Mouse (Mus musculus) midbrain, embryonic 11.5 days (tissue): ENCODE measurements around the gene Afap1. TPM values are rescaled to one million over a fixed set of nuclear protein-coding genes. Genes with fewer than 3 reads are reported as not detected.

Experiments used
- ATAC-seq: fragments of 200-750 bp; cut with Nextera tagmentation; 2 replicates; pipeline ENCODE4 v1.8.0; 2017; ENCODE audit warnings: moderate TSS enrichment, moderate library complexity; ENCODE audit not compliant: low FRiP score
- DNase-seq: peaks from one replicate; pipeline ENCODE4 v3.0.0; 2015; ENCODE audit warnings: low spot score; ENCODE audit errors: missing footprints
- H3K27ac ChIP-seq: fragments of 300-500 bp; sonication (generic); 2 replicates; pipeline ENCODE4 v1.5.1; 2014; ENCODE audit warnings: low read depth, low read length
- H3K27me3 ChIP-seq: fragments of 300-500 bp; sonication (generic); 2 replicates; pipeline ENCODE4 v1.6.1; 2014; ENCODE audit warnings: mild to moderate bottlenecking, low read length, moderate library complexity, mixed read lengths; ENCODE audit not compliant: control insufficient read depth, insufficient read depth
- H3K36me3 ChIP-seq: fragments of 300-500 bp; sonication (generic); 2 replicates; pipeline ENCODE4 v1.6.1; 2014; ENCODE audit warnings: mild to moderate bottlenecking, low read length, moderate library complexity, mixed read lengths; ENCODE audit not compliant: control insufficient read depth, insufficient read depth
- H3K4me1 ChIP-seq: fragments of 300-500 bp; sonication (generic); 2 replicates; pipeline ENCODE4 v1.6.1; 2014; ENCODE audit warnings: low read length; ENCODE audit not compliant: control insufficient read depth, insufficient read depth
- H3K4me2 ChIP-seq: fragments of 300-500 bp; sonication (generic); 2 replicates; pipeline ENCODE4 v1.6.1; 2014; ENCODE audit warnings: mild to moderate bottlenecking, moderate library complexity
- H3K4me3 ChIP-seq: fragments of 300-500 bp; sonication (generic); 2 replicates; pipeline ENCODE4 v1.5.1; 2014; ENCODE audit warnings: low read depth, low read length
- H3K9ac ChIP-seq: fragments of 300-500 bp; sonication (generic); 2 replicates; pipeline ENCODE4 v1.6.1; 2014; ENCODE audit warnings: low read length
- H3K9me3 ChIP-seq: fragments of 300-500 bp; sonication (generic); 2 replicates; pipeline ENCODE4 v1.6.1; 2016; ENCODE audit warnings: low read length; ENCODE audit not compliant: control insufficient read depth
- WGBS: fragments of 180-500 bp; shearing (Covaris S2); extraction: QIAGEN DNeasy Blood & Tissue Kit; methylation state at CpG from one replicate; pipeline ENCODE4 v1.1.7; 2014; 5-methylcytosine and 5-hydroxymethylcytosine counted together
- polyA plus RNA-seq: library from polyadenylated mRNA; unstranded; fragments of >200 nt; fragmentation: Nextera tagmentation; extraction: Ambion mirVana; gene quantifications from 2 replicates; pipeline ENCODE4 v1.2.1, GENCODE M21; 2014

The Afap1 gene
- polyA plus RNA-seq, 1 experiment from 2014 or later: 36.1 TPM

DNA sequence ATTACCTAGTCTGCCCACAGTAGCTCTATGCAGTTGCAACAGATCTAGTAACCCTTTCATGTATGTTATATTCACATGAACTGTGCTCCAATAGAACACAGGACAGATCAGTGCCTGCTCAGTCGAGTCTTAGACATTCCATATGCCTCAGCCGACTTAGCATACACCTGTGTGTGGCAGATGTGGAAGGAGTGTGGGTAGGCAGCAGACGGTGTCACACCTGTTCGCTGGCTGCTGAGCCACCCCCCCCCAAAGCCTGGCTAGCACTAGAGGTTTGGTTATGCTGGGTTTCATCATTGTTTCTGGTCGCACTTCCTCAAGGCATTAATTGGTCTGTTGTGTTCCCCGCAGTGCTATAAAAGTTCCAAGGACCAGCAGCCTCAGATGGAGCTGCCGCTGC is 57.4 kb downstream of the Afap1 start:
- H3K4me1 ChIP-seq: no peaks in the 10 kb centered on the region
- no peak for DNase-seq
- 90% methylated on average over 7 of the region's 7 CpGs for WGBS
- no peaks in the 10 kb centered on the region for H3K9me3 ChIP-seq
- H3K4me2 ChIP-seq: no peak overlapping the region
- no peak overlapping the region for H3K27ac ChIP-seq
- H3K36me3 ChIP-seq: peaks cover 5% of the 10 kb centered on the region
- ATAC-seq: no peak
- no peaks in the 10 kb centered on the region for H3K27me3 ChIP-seq
- no peak overlapping the region for H3K4me3 ChIP-seq
- H3K9ac ChIP-seq: no peak overlapping the region

DNA sequence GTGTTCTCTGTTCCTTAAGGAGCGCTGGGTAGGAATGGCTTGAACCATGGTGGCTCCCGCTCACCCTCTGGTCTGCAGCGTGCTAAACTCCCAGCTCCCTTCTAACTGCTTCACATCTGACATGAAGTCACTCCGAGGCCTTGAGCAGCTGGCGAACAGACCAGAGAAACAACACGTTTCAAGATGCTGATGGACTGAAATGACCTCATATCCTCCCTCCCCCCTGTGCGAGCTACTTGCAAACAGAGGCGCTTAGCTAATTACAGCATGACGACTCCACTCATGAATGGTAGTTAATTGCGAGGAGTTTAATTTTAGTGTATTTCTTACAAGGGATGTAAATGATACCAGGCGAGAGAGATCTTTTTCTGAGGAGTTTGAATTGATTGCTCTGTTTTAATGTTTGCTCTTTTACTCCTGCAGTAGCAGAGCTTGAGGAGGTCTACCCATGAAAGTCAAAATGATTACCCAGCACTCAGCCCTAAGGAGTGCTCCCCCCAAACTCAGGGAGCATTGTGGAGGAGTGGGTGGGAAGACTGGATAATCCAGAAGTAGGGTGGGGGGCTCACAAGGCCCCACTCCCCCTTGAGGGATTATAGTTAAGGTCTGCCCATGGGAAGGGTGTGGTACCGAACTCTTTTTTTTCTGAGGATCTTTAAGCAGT is 61.1 kb downstream of the Afap1 start:
- Histone ChIP-seq H3K27ac (no peak overlapping the region), H3K9me3 (no peaks in the 10 kb centered on the region), H3K4me3 (no peak overlapping the region), H3K4me2 (no peak overlapping the region), H3K27me3 (no peaks in the 10 kb centered on the region), H3K9ac (no peak overlapping the region), H3K36me3 (no peaks in the 10 kb centered on the region; the same call in 1 of the 2 replicates), H3K4me1 (no peaks in the 10 kb centered on the region)
- WGBS: 78% methylated on average over 12 of the region's 12 CpGs
- ATAC-seq: no peak
- no peak for DNase-seq

DNA sequence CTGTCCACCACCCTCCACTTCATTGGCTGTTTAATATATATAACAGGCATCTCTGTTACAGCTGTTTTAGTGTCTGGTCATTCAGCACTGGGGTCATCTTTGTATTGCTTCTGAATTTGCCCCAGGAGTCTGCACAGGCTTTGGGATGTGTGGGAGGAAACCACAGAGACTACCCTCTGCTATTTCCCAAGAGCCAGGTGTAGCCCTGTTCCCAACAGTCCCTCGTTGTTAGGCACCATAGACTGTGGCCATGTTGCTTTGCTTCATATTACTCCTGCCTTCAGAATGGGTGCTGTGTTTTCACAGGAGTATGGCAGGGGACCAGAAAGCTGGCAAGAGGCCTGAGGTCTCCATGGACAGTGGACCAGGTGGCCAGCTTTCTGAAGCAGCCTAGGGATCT is 63.1 kb downstream of the Afap1 start:
- WGBS: 94% methylated on average over 1 of the region's 1 CpGs
- no peak overlapping the region for H3K4me3 ChIP-seq
- ATAC-seq (no peak), DNase-seq (no peak)
- no peaks in the 10 kb centered on the region; the same call in 1 of the 2 replicates for H3K36me3 ChIP-seq
- no peaks in the 10 kb centered on the region for H3K27me3 ChIP-seq
- H3K4me1 ChIP-seq: no peaks in the 10 kb centered on the region
- H3K27ac ChIP-seq: no peak overlapping the region
- H3K9ac ChIP-seq: no peak overlapping the region
- H3K9me3 ChIP-seq: no peaks in the 10 kb centered on the region
- H3K4me2 ChIP-seq: no peak overlapping the region

- no peak for ATAC-seq
- Histone ChIP-seq H3K4me1 (no peaks in the 10 kb centered on the region), H3K4me2 (no peak overlapping the region), H3K27ac (no peak overlapping the region), H3K9ac (no peak overlapping the region), H3K36me3 (peaks cover 5% of the 10 kb centered on the region), H3K4me3 (no peak overlapping the region), H3K9me3 (no peaks in the 10 kb centered on the region), H3K27me3 (no peaks in the 10 kb centered on the region)
- no peak for DNase-seq
- 78% methylated on average over 2 of the region's 2 CpGs for WGBS
Measured at GRCm38 (mm10) chr5:35958681-35959080, 65.6 kb downstream of the Afap1 start.

GRCm38 (mm10) chr5:35960168-35960567 is 67.0 kb downstream of the Afap1 start:
- Histone ChIP-seq H3K9ac (no peak overlapping the region), H3K9me3 (no peaks in the 10 kb centered on the region), H3K4me1 (peaks cover 2% of the 10 kb centered on the region; the same call in 1 of the 2 replicates), H3K4me3 (no peak overlapping the region), H3K27ac (no peak overlapping the region), H3K27me3 (no peaks in the 10 kb centered on the region), H3K4me2 (no peak overlapping the region), H3K36me3 (peaks cover 5% of the 10 kb centered on the region)
- no peak for DNase-seq
- ATAC-seq: no peak
- 85% methylated on average over 8 of the region's 8 CpGs for WGBS

- Histone ChIP-seq H3K9me3 (no peaks in the 10 kb centered on the region; the same call in 1 of the 2 replicates), H3K4me3 (no peak overlapping the region), H3K36me3 (peaks cover 5% of the 10 kb centered on the region), H3K4me1 (peaks cover 5% of the 10 kb centered on the region; the same call in 1 of the 2 replicates), H3K4me2 (no peak overlapping the region), H3K9ac (no peak overlapping the region), H3K27me3 (no peaks in the 10 kb centered on the region), H3K27ac (no peak overlapping the region)
- WGBS: 88% methylated on average over 8 of the region's 8 CpGs
- ATAC-seq (no peak), DNase-seq (no peak)
Measured at GRCm38 (mm10) chr5:35961271-35961670, 68.2 kb downstream of the Afap1 start.

DNA sequence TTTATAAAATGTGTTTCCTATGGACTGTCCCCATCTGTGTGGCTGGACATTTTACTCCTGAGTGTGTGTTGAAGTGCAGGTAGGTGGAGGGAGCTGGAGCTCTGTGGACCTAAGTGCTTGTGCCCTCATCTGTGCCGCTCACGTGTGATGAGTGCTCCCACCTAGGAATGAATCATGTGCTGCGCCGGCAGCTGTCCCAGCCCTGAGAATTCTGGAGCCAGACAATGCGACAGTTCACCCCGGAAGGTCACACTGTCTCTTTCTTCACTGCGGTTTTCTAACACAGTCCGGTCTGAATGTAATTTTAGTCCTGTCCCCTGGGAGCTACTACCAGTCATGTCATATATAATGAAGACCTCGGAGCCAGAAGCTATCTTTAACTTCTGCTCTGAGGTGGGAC is 70.5 kb downstream of the Afap1 start:
- Histone ChIP-seq H3K27ac (no peak overlapping the region), H3K4me1 (peaks cover 5% of the 10 kb centered on the region; the same call in 1 of the 2 replicates), H3K4me3 (no peak overlapping the region), H3K9me3 (no peaks in the 10 kb centered on the region; the same call in 1 of the 2 replicates), H3K9ac (no peak overlapping the region), H3K36me3 (peaks cover 8% of the 10 kb centered on the region), H3K4me2 (no peak overlapping the region), H3K27me3 (no peaks in the 10 kb centered on the region)
- no peak for DNase-seq
- ATAC-seq: no peak
- 86% methylated on average over 9 of the region's 9 CpGs for WGBS

- ATAC-seq (no peak), DNase-seq (no peak)
- H3K36me3 ChIP-seq: peaks cover 8% of the 10 kb centered on the region
- H3K4me1 ChIP-seq: peaks cover 5% of the 10 kb centered on the region; the same call in 1 of the 2 replicates
- WGBS: 26% methylated on average over 5 of the region's 5 CpGs
- no peak overlapping the region for H3K4me2 ChIP-seq
- H3K9me3 ChIP-seq: no peaks in the 10 kb centered on the region; the same call in 1 of the 2 replicates
- H3K4me3 ChIP-seq: no peak overlapping the region
- H3K9ac ChIP-seq: no peak overlapping the region
- no peak overlapping the region for H3K27ac ChIP-seq
- H3K27me3 ChIP-seq: no peaks in the 10 kb centered on the region
Measured at GRCm38 (mm10) chr5:35965036-35965435, 71.9 kb downstream of the Afap1 start.

GRCm38 (mm10) chr5:35969857-35970256 is 76.7 kb downstream of the Afap1 start:
- DNase-seq (no peak), ATAC-seq (no peak)
- no peak overlapping the region for H3K4me3 ChIP-seq
- no peaks in the 10 kb centered on the region for H3K27me3 ChIP-seq
- peaks cover 3% of the 10 kb centered on the region for H3K36me3 ChIP-seq
- WGBS: 86% methylated on average over 3 of the region's 3 CpGs
- no peaks in the 10 kb centered on the region; the same call in 1 of the 2 replicates for H3K9me3 ChIP-seq
- peaks cover 15% of the 10 kb centered on the region for H3K4me1 ChIP-seq
- peak overlapping the region; percentile 67 for H3K27ac ChIP-seq
- H3K4me2 ChIP-seq: no peak overlapping the region
- H3K9ac ChIP-seq: no peak overlapping the region
